Mouse (Mus musculus) embryonic facial prominence, embryonic 12.5 days (tissue): ENCODE measurements around the gene Fli1. TPM values are rescaled to one million over a fixed set of nuclear protein-coding genes. Genes with fewer than 3 reads are reported as not detected.

ENCODE experiments used
- ATAC-seq: fragments of 200-750 bp; cut with Nextera tagmentation; 2 replicates; pipeline ENCODE4 v1.8.0; 2017; ENCODE audit not compliant: insufficient number of reproducible peaks, insufficient read depth, low FRiP score, low TSS enrichment
- H3K27ac ChIP-seq: fragments of 300-500 bp; sonication (generic); 2 replicates; pipeline ENCODE4 v1.5.1; 2016; ENCODE audit warnings: mild to moderate bottlenecking
- H3K27me3 ChIP-seq: fragments of 300-500 bp; sonication (generic); 2 replicates; pipeline ENCODE4 v1.6.1; 2016; ENCODE audit warnings: mild to moderate bottlenecking, moderate library complexity
- H3K36me3 ChIP-seq: fragments of 300-500 bp; sonication (generic); 2 replicates; pipeline ENCODE4 v1.6.1; 2016; ENCODE audit warnings: mild to moderate bottlenecking
- H3K4me1 ChIP-seq: fragments of 300-500 bp; sonication (generic); 2 replicates; pipeline ENCODE4 v1.6.1; 2016
- H3K4me2 ChIP-seq: fragments of 300-500 bp; sonication (generic); replicated peaks from 2 replicates; pipeline ENCODE4 v1.6.1; 2016; ENCODE audit warnings: mild to moderate bottlenecking, moderate library complexity
- H3K4me3 ChIP-seq: fragments of 300-500 bp; sonication (generic); 2 replicates; pipeline ENCODE4 v1.5.1; 2016; ENCODE audit warnings: mild to moderate bottlenecking
- H3K9ac ChIP-seq: fragments of 300-500 bp; sonication (generic); 2 replicates; pipeline ENCODE4 v1.6.1; 2016; ENCODE audit warnings: mild to moderate bottlenecking, moderate library complexity
- H3K9me3 ChIP-seq: fragments of 300-500 bp; sonication (generic); 2 replicates; pipeline ENCODE4 v1.6.1; 2016; ENCODE audit warnings: mild to moderate bottlenecking, moderate library complexity
- WGBS: fragments of 180-500 bp; shearing (Covaris S2); methylation state at CpG from one replicate; pipeline ENCODE4 v1.1.7; 2016; 5-methylcytosine and 5-hydroxymethylcytosine counted together
- polyA plus RNA-seq: library from polyadenylated mRNA; unstranded; fragments of >200 nt; fragmentation: Nextera tagmentation; extraction: Ambion mirVana; gene quantifications from 2 replicates; pipeline ENCODE4 v1.2.1, GENCODE M21; 2016

Fli1 gene
- polyA plus RNA-seq, 1 experiment from 2014 or later = 40.9 TPM

DNA sequence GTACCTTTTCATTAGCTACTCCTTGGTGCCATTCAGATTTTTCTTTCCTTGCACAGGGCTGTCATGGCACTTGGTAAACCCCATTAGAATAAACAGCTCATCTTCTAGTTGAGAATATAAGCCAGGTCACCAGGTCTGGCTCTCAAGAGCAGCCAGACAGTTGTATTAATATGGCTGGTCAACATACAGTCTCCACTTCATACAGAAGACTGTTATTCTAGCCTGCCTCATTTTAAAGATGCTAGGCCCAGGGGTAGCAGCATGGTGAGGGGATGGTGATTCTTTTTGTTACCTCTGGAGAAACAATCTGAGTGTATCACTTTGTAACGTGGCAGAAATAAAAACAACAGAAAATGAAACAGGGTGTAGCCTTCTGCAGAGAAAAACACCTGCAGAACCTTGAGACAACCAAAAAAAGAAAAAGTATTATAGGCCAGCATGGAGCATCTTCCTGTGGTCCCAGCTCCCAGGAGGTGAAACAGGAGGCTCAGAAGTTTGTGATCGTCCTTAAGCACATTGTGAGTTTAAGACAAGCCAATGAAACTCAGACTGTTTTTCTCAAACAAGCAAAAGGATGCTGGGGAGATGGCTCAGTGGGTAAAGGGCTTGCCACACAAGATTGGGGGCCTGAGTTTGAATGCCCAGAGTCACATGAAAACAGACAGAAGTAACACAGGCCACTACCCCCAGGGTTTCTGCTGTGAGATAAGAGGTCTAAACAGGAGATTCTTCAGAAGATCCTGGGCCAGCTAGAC, 7.3 kb downstream of the Fli1 start:
- Histone ChIP-seq H3K9ac (no peak overlapping the region), H3K4me3 (no peak overlapping the region), H3K4me2 (no peak overlapping the region), H3K27ac (no peak overlapping the region), H3K36me3 (no peaks in the 10 kb centered on the region), H3K9me3 (no peaks in the 10 kb centered on the region), H3K4me1 (peaks cover 32% of the 10 kb centered on the region), H3K27me3 (peaks cover 3% of the 10 kb centered on the region; the same call in 1 of the 2 replicates)
- 64% methylated on average over 2 of the region's 2 CpGs for WGBS
- no peak for ATAC-seq

DNA sequence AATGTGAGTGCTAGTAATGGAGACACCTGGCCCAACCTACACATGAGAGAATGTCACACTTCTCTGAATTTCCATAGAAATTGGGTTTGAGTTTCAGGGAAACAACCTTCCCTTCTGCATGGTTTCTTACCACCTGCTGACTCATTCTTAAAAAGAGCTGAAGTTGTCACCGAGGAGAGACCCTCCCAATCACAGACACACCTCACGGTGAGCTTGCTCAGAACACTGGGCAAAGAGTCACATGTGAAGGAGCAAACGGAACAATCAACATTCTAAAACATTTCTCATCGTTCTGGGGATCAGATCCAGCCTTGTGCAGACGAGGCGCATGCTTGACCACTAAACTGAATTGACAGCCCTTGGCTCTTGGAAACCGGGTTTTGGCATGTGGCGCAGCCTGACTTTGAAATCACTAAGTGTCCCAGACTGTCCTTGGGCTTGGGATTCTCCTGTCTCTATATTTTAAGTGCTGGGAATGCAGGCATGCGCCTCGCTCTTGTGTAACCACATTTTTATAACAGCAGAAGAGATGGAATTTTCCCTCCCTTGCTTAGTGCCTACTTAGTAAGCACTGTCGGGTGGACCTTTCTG, 8.5 kb downstream of the Fli1 start:
- 82% methylated on average over 11 of the region's 11 CpGs for WGBS
- no peak overlapping the region for H3K9ac ChIP-seq
- no peak for ATAC-seq
- peaks cover under 1% of the 10 kb centered on the region; the same call in 1 of the 2 replicates for H3K27me3 ChIP-seq
- no peaks in the 10 kb centered on the region for H3K9me3 ChIP-seq
- H3K4me1 ChIP-seq = peaks cover 25% of the 10 kb centered on the region
- no peak overlapping the region for H3K4me2 ChIP-seq
- H3K36me3 ChIP-seq = no peaks in the 10 kb centered on the region
- H3K4me3 ChIP-seq = no peak overlapping the region
- no peak overlapping the region for H3K27ac ChIP-seq

GRCm38 (mm10) chr9:32531588-32531987, 11.1 kb downstream of the Fli1 start:
- no peaks in the 10 kb centered on the region for H3K9me3 ChIP-seq
- no peak overlapping the region for H3K4me3 ChIP-seq
- ATAC-seq = no peak
- no peak overlapping the region for H3K4me2 ChIP-seq
- H3K4me1 ChIP-seq = peaks cover 6% of the 10 kb centered on the region; the same call in 1 of the 2 replicates
- H3K36me3 ChIP-seq = no peaks in the 10 kb centered on the region
- 82% methylated on average over 4 of the region's 4 CpGs for WGBS
- H3K27ac ChIP-seq = no peak overlapping the region
- no peaks in the 10 kb centered on the region for H3K27me3 ChIP-seq
- no peak overlapping the region for H3K9ac ChIP-seq

DNA sequence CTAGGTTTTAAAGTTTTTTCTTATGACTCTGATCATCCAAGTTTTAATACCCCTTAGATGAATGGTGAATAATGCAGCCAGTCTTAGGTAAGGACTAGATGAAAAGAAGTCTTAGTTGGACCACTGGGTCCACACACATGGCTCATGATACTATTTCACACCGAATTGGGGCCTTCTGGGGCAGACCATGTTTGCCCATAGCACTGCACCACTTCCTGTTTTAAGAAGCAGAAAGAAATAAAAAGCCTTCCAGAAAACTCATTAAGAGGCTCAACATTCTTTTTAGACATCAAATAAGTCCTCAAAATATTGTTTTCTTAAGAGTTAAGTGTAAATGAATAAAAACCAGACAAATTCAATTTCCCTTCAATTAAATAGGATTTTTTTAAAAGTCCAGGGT, 11.7 kb downstream of the Fli1 start:
- Histone ChIP-seq H3K4me2 (no peak overlapping the region), H3K27ac (no peak overlapping the region)
- 73% methylated on average over 1 of the region's 1 CpGs for WGBS

DNA sequence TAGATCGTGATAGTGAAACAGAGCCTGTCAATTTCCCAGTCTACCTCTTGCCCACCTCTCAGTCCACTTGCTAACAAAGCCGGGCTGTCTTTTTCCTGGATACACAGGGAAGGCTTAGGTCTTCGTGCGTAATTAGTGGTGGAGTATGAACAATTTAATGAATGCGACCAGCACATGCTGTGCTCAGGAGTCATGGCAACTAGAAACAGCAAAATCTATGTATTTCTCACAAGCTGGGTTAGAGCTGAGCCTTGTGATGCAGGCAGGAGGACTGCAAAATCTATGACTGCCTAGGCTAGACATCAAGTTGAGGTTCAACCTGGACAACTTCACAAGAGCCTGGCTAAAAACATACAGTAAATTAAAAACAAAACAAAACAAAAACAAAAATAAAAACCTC, 12.5 kb downstream of the Fli1 start:
- no peaks in the 10 kb centered on the region; the same call in 1 of the 2 replicates for H3K4me1 ChIP-seq
- H3K27ac ChIP-seq = no peak overlapping the region
- 75% methylated on average over 5 of the region's 5 CpGs for WGBS
- H3K27me3 ChIP-seq = no peaks in the 10 kb centered on the region
- H3K4me3 ChIP-seq = no peak overlapping the region
- no peaks in the 10 kb centered on the region for H3K36me3 ChIP-seq
- H3K4me2 ChIP-seq = no peak overlapping the region
- H3K9ac ChIP-seq = no peak overlapping the region
- no peak for ATAC-seq
- no peaks in the 10 kb centered on the region for H3K9me3 ChIP-seq

More for the DNA sequence above, 11.7 kb downstream of the Fli1 start:
- H3K9ac ChIP-seq = no peak overlapping the region
- ATAC-seq = no peak
- H3K27me3 ChIP-seq = no peaks in the 10 kb centered on the region
- H3K4me1 ChIP-seq = peaks cover 6% of the 10 kb centered on the region; the same call in 1 of the 2 replicates
- no peaks in the 10 kb centered on the region for H3K36me3 ChIP-seq
- H3K4me3 ChIP-seq = no peak overlapping the region
- no peaks in the 10 kb centered on the region for H3K9me3 ChIP-seq

DNA sequence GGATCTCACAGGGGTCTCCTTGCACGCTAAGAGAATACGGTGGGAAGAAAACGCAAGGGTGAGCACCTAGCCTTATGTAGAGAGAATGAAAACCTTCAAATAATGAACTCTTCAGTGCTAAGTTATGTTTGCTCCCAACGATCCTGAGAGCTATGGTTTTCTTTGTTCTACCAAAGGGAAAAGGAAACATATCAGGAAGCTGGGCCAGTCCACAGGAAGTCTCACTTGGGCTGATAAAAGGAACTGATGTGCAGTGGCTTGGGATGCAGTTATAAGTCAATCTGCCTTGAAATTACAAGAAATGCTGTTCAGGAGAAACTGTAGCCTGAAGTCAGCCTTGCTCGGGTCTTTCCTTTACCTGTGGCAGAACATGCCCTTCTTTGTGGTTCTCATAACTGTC, 13.1 kb downstream of the Fli1 start:
- H3K4me3 ChIP-seq = no peak overlapping the region
- no peaks in the 10 kb centered on the region for H3K36me3 ChIP-seq
- no peaks in the 10 kb centered on the region; the same call in 1 of the 2 replicates for H3K4me1 ChIP-seq
- H3K9me3 ChIP-seq = no peaks in the 10 kb centered on the region
- no peak overlapping the region for H3K9ac ChIP-seq
- H3K27ac ChIP-seq = no peak overlapping the region
- no peaks in the 10 kb centered on the region for H3K27me3 ChIP-seq
- WGBS = 86% methylated on average over 5 of the region's 5 CpGs
- ATAC-seq = no peak
- H3K4me2 ChIP-seq = no peak overlapping the region

DNA sequence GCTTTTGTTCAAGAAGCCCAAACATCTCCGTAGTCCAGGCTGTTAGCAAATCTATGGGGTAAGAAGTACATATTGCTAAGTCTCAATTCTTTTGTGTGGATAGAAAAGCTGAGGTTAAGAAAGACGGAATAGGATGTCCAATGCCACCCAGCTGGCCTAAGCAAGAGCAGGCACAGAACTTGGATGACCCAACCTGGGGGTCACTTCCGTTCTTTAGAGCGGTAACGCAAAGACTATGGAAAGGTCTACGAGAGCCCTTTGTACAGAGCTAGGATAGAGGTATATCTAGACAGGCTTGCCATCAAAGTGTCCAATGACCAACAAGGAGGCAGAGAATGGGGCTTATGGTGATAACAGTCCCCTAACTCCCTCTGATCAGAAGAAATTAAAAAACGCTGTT, 15.3 kb downstream of the Fli1 start:
- Histone ChIP-seq H3K9me3 (no peaks in the 10 kb centered on the region), H3K4me1 (peaks cover 3% of the 10 kb centered on the region; the same call in 1 of the 2 replicates), H3K9ac (no peak overlapping the region), H3K36me3 (no peaks in the 10 kb centered on the region), H3K4me2 (no peak overlapping the region), H3K27ac (no peak overlapping the region), H3K4me3 (no peak overlapping the region), H3K27me3 (no peaks in the 10 kb centered on the region)
- 96% methylated on average over 7 of the region's 7 CpGs for WGBS
- no peak for ATAC-seq

DNA sequence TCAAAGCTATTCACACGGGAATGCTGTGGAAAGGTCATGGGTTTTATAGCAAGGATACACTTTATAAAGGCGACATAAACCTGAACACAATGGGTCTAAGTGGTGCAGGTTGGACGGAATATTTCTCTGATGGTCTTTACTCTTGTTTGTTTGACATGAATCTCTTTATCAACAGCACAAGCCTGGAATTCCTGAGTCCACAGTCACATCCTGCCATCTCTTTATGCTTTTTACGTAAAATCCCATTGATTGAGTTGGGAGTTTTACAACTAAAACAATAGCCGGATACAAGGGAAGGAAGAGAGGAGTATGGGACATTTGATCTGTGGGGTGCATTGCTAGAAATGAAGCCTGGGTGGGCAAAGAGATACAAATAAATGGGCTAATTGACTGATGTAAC, 16.9 kb downstream of the Fli1 start:
- H3K4me2 ChIP-seq = no peak overlapping the region
- 89% methylated on average over 5 of the region's 5 CpGs for WGBS

GRCm38 (mm10) chr9:32522536-32523245, 20.0 kb downstream of the Fli1 start:
- H3K9ac ChIP-seq = no peak overlapping the region
- H3K9me3 ChIP-seq = no peaks in the 10 kb centered on the region
- no peak overlapping the region for H3K4me3 ChIP-seq
- ATAC-seq = no peak
- H3K4me2 ChIP-seq = no peak overlapping the region
- H3K27ac ChIP-seq = no peak overlapping the region
- peaks cover 31% of the 10 kb centered on the region for H3K4me1 ChIP-seq
- no peaks in the 10 kb centered on the region for H3K36me3 ChIP-seq
- no peaks in the 10 kb centered on the region for H3K27me3 ChIP-seq
- WGBS = 68% methylated on average over 2 of the region's 2 CpGs

More for the DNA sequence above, 16.9 kb downstream of the Fli1 start:
- H3K36me3 ChIP-seq = no peaks in the 10 kb centered on the region
- no peak for ATAC-seq
- H3K27ac ChIP-seq = no peak overlapping the region
- no peaks in the 10 kb centered on the region for H3K27me3 ChIP-seq
- H3K4me3 ChIP-seq = no peak overlapping the region
- H3K9me3 ChIP-seq = no peaks in the 10 kb centered on the region
- H3K9ac ChIP-seq = no peak overlapping the region
- H3K4me1 ChIP-seq = peaks cover 5% of the 10 kb centered on the region; the same call in 1 of the 2 replicates

- Histone ChIP-seq H3K9ac (no peak overlapping the region), H3K36me3 (no peaks in the 10 kb centered on the region), H3K4me1 (peaks cover 39% of the 10 kb centered on the region), H3K9me3 (no peaks in the 10 kb centered on the region), H3K27me3 (no peaks in the 10 kb centered on the region), H3K4me2 (no peak overlapping the region), H3K4me3 (no peak overlapping the region), H3K27ac (no peak overlapping the region)
- no peak for ATAC-seq
- 65% methylated on average over 3 of the region's 3 CpGs for WGBS
Observed at GRCm38 (mm10) chr9:32521331-32521730, 21.3 kb downstream of the Fli1 start.

DNA sequence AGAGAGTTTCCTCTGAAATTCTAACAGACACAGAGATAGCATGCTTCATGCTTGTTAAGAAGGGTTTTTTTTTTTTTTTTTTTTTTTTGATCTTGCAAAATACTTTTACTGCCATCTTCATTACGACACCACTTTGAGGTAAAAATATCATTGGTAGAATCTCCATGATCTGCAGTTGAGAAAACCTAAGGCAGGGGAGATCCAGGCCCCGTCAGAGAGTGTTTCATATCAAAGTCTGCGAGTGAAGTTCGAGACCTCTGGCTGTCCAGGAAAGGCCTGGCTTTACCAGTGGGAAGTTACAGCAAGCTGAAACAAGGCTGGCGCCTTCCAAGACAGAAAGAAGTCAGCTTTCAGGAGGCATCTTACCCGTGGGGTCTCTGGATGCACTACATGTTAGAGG, 21.8 kb downstream of the Fli1 start:
- no peak overlapping the region for H3K9ac ChIP-seq
- no peaks in the 10 kb centered on the region for H3K9me3 ChIP-seq
- WGBS = 66% methylated on average over 6 of the region's 6 CpGs
- H3K4me2 ChIP-seq = no peak overlapping the region
- H3K27ac ChIP-seq = no peak overlapping the region
- no peak overlapping the region for H3K4me3 ChIP-seq
- H3K36me3 ChIP-seq = no peaks in the 10 kb centered on the region
- no peaks in the 10 kb centered on the region for H3K27me3 ChIP-seq
- H3K4me1 ChIP-seq = peaks cover 44% of the 10 kb centered on the region
- no peak for ATAC-seq
